Mouse (Mus musculus): Measurements from ENCODE around the gene Usp33. TPM values are rescaled to one million over a fixed set of nuclear protein-coding genes. Genes with fewer than 3 reads are reported as not detected.

Gene Usp33
- polyA plus RNA-seq, 1 experiment from 2014 or later: 51.0 TPM

DNA sequence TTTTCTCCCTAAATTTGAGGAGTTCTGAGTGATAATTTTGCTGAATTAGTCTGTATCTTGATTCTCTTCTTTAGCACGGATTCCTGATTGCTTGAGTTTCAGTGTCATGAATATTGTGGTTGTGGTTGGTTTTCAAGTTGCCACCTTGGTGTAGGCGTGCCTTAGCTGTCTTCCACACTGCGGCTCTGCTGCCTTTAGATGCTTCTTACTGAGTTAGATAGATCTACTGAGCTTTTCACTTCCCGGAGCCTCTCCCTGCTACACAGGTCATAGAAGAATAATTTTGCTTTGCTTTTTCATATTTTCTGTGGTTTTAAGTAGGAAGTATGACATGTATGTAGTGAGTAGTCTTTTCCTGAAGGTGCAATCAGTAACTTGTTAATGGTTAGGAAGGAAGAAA lies 96.5 kb downstream of the Usp33 start:
- Histone ChIP-seq H3K27me3 (replicated peaks; ENCODE audit: control insufficient read depth, insufficient read depth, low read length) (no peaks in the 10 kb centered on the region), H3K27ac (ENCODE audit: low read depth) (no peak overlapping the region), H3K4me2 (ENCODE audit: low read length) (no peak overlapping the region), H3K9ac (ENCODE audit: low read length) (no peak overlapping the region), H3K4me1 (replicated peaks; ENCODE audit: control insufficient read depth, insufficient read depth, low read length) (no peaks in the 10 kb centered on the region), H3K36me3 (ENCODE audit: control insufficient read depth, insufficient read depth, low read length) (peaks cover 18% of the 10 kb centered on the region; the same call in 1 of the 2 replicates), H3K4me3 (ENCODE audit: low read depth, low read length) (no peak overlapping the region), H3K9me3 (ENCODE audit: control insufficient read depth, low read length) (no peaks in the 10 kb centered on the region)
- DNase-seq (ENCODE audit: low spot score) (no peak), ATAC-seq (replicated peaks; ENCODE audit: low FRiP score, low TSS enrichment, low read depth) (no peak)
- 89% methylated on average over 4 of the region's 4 CpGs for WGBS

Other genes with a start within 250 kb of the Usp33 start
- gene Gipc2, start 180.2 kb upstream of the Usp33 start, polyA plus RNA-seq (2014; fragmentation: Nextera tagmentation; extraction: Ambion mirVana): 96.5 and 103 TPM in 2 replicates
- gene Dnajb4, start 136.2 kb upstream of the Usp33 start, polyA plus RNA-seq (2014; fragmentation: Nextera tagmentation; extraction: Ambion mirVana): 24.1 and 25.9 TPM in 2 replicates
- 228 and 242 TPM in 2 replicates for gene Fubp1, start 136.1 kb upstream of the Usp33 start, polyA plus RNA-seq (2014; fragmentation: Nextera tagmentation; extraction: Ambion mirVana)
- 26.8 and 29.4 TPM in 2 replicates for gene Nexn, start 80.1 kb upstream of the Usp33 start, polyA plus RNA-seq (2014; fragmentation: Nextera tagmentation; extraction: Ambion mirVana)
- 19.2 and 22.0 TPM in 2 replicates for gene Miga1, start 6.1 kb upstream of the Usp33 start, polyA plus RNA-seq (2014; fragmentation: Nextera tagmentation; extraction: Ambion mirVana)
- 59.9 and 63.1 TPM in 2 replicates for gene Zzz3, start 49.0 kb downstream of the Usp33 start, polyA plus RNA-seq (2014; fragmentation: Nextera tagmentation; extraction: Ambion mirVana)

All from intestine, embryonic 14.5 days (tissue).